Mouse (Mus musculus) T-cell, adult 2 months (primary cell): ENCODE data around the gene Emc8.
A peak's percentile ranks its signal among the peaks of the same experiment; 100 is the strongest.
"Not testable (repeated sequence)": the region's sequence is repeated elsewhere in the genome, so short reads cannot be mapped to it uniquely, and the experiment has no call there.

Source experiments
- DNase-seq: peaks from one replicate; pipeline ENCODE4 v3.0.0; 2022; ENCODE audit warnings: low spot score

Gene Emc8

GRCm38 (mm10) chr8:120685097-120685496 is 16.7 kb upstream of the Emc8 start:
- DNase-seq: no peak

DNA sequence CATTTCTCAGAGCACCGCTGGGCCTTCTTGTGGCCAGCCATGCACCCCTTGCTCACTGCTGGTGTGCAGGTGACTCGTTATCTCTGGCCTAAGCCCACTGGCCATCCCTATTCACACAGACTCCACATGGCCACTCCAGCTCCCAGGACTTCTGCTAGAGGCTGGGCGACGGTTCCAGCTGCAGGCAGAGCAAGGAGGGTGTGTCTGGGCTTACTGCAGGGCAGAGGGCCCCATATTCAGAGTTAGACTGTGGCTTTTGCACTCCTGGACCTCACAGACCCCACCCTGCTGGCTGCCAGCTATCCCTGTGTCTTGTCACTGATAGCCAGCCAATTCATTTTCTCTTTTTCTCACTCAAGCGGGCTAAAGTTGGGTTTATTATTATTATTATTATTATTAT is 15.7 kb upstream of the Emc8 start:
- no peak for DNase-seq

DNA sequence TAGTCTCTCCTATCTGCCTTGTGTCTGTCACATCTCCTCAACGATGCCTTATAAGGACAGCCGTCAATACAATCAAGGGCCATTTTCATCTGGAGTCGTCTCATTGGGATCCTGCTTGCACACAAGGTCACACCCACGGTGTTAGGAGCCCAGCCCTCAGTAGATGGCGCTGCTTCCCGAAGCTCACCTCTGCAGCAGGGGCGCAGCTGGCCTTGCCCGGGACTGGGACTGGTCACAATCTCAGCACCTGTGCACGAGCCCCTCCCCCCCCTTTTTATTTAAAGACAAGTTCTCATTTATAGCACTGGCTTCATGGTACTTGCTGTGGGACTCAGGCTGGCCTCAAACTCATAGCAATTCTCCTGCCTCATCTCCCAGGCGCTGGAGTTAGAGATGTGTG is 15.2 kb upstream of the Emc8 start:
- peak; percentile 59 for DNase-seq

DNA sequence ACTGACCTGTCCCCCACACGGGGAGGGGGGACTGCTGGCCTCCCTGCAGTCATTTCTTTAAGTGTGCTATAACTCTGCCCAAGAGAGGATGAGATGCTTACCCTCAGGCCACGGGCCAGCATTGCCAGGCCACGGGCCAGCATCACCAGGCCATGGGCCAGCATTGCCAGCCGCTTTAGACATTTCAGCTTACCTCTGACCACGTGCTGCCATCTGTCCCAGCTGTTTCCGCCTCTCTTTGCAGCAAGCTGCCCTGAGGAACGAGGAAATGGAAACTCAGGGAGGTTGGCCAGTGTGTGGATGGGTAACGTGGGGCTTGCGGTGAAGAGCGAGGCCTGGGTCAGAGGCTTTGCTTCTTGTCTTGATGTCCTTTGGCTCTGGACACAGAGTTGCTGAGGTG is 12.7 kb upstream of the Emc8 start:
- no peak for DNase-seq

DNA sequence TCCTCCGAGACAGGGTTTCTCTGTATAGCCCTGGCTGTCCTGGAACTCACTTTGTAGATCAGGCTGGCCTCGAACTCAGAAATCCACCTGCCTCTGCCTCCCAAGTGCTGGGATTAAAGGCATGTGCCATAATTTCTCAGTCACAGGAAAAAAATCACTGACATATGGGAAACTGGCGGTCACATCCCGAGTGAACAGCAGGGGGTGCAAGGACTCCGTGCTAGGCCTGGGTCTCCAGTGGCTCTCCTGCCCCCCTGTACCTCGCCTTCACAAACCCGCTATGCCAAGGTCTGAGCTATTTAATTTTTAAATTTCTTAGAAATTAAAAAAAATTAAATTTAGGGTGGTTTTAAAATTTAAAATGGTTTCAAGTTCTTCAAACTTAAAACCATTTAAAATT is 12.0 kb upstream of the Emc8 start:
- not testable (repeated sequence) for DNase-seq

GRCm38 (mm10) chr8:120679629-120680387 is 11.4 kb upstream of the Emc8 start:
- DNase-seq: no peak

DNA sequence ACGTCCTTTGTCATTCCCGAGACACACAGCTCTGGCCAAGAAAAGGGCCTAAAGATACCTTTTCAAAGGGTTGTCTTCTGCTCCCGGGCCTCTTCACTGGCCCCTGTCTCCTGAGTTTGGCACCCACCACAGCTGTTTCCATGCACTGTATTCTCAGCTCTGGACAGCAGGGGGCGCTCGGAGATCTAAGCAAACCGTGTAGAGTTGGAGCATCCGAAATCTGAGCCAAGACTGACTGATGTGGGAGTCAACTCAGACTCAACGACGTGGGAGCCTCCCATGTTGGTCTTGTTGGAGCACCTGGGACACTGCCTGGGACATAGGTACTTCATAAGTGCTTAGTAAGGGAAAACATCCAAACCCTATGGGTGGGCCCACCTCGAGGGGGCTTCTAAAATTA is 10.1 kb upstream of the Emc8 start:
- peak; percentile 73 for DNase-seq

DNA sequence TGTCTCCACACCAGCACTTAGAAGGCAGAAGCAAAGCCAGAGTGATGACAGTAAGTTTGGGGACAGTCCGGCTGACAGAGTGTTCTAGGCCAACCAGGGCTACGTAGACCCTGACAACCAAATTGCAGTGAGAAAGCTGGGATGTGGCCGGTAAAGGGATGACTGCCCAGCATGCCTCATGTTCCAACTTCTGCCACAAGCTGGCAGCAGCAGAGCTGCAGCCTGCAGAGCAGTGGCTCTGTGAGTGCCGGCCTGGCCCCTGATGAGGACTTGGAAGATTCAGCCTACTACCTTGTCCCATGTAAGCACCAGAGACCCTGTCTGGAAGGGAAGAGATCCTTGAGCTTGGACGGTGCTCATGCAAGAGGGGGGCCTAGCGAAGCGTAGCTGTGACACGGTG is 7.3 kb upstream of the Emc8 start:
- DNase-seq: no peak

DNA sequence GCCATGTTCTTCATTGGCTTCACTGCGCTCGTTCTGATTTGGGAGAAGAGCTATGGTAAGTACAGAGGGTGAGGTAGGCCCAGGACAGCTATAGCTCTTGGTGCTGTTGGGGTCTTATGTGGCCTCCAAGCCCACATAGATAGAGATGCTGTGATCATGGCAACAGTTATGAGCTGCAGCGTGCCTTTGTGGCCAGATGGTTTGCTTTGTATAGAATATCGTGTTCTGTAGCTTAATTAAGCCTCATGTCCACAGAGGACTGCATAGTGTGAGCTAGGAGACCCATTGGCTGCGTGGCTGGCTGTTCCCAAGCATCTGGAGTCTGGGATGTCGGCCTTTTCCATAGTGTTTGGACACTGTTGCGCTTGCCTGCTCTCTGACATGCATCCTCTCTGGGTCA is 4.9 kb upstream of the Emc8 start:
- no peak for DNase-seq

GRCm38 (mm10) chr8:120672626-120673229 is 4.4 kb upstream of the Emc8 start:
- no peak for DNase-seq

- DNase-seq: no peak
These were observed 3.4 kb upstream of the Emc8 start for GRCm38 (mm10) chr8:120671775-120672174.

GRCm38 (mm10) chr8:120667561-120668373 is 606 bp downstream of the Emc8 start, which contains the start of the genes Gm27021 and Cox4i1:
TSS of gene Gm27021 (minus strand) at chr8:120668079.
TSS of gene Cox4i1 (plus strand) at chr8:120668222.
- DNase-seq: peak; percentile 90

GRCm38 (mm10) chr8:120666807-120667470 is 1.4 kb downstream of the Emc8 start:
- DNase-seq: no peak

- no peak for DNase-seq
These were observed 2.5 kb downstream of the Emc8 start for GRCm38 (mm10) chr8:120665726-120666455.

GRCm38 (mm10) chr8:120664566-120664965 is 3.8 kb downstream of the Emc8 start:
- DNase-seq: no peak

- no peak for DNase-seq
These were observed 11.0 kb downstream of the Emc8 start for GRCm38 (mm10) chr8:120657415-120657814.

GRCm38 (mm10) chr8:120656322-120657052 is 11.9 kb downstream of the Emc8 start:
- DNase-seq: no peak

DNA sequence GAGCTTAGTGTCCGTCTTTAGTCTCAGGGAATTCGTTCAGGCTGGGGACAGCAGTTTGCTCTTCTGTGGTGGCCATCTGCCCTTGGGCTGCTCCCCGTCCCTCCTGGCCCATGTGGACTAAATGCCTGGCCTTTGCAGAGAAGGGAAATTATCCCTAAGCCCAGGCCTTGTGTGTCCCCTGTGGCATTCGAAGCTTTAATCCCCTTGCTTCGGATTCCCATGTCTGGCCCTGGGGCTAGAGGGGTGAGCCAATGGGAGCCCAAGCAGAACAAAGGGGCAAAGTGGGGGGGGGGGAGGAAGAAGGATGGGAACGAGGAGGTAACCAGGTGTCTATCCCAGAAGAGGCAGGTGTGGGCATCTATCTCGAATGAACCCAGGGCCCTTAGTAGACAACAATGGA is 20.8 kb downstream of the Emc8 start, which contains the start of gene 1190005I06Rik:
Gene 1190005I06Rik (minus strand): TSS at position 101 of the 400 bp plus-strand sequence.
- no peak for DNase-seq

DNA sequence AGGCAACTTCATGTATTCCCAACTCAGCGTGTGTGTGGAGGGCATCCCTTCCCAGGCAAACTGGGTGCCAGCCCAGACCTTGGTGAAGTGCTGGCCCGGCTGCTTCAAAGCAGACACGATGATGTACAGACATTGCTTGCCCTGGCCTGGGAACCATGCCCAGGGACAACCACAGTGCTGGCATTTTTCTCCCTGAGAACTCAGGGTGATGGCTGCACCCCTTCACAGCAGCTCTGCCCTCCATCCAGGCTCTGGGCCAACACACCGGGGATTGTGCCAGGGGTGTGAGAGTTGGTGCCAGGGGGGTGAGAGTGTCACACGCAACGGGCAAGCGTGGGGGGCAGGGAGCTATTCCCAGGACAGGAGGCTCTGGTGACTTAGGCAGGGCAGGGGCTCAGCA is 23.7 kb downstream of the Emc8 start:
- no peak for DNase-seq

DNA sequence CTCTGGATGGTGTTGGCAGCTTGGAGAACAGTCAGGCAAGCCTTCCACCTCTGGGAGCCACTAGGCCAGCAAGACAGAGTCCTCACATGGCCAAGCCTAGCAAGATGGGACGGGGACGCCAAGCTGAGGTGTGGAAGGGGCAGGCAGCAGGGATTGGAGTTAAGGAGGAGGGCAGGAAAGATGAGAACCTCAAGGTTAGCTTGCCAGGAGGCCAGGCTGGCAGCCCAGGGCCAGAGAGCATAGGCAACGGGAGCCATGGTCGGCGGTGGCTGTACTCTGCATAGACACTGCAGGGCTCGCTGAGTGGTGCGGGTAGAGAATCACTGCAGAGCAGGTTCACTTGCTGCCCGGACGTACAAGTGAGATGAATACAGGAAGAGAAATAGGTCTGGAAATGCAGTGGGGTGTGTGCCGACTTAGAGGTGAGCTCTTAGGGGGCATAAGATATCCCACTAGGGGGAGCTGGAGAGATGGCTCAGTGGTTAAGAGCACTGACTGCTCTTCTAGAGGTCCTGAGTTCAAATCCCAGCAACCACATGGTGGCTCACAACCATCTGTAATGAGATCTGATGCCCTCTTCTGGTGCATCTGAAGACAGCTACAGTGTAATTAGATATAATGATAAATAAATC is 26.2 kb downstream of the Emc8 start:
- DNase-seq: no peak
